Mouse (Mus musculus): ENCODE results near the gene Ace. TPM values are rescaled to one million over a fixed set of nuclear protein-coding genes. Genes with fewer than 3 reads are reported as not detected.

The Ace gene
- polyA plus RNA-seq, 1 experiment = 892 TPM

DNA sequence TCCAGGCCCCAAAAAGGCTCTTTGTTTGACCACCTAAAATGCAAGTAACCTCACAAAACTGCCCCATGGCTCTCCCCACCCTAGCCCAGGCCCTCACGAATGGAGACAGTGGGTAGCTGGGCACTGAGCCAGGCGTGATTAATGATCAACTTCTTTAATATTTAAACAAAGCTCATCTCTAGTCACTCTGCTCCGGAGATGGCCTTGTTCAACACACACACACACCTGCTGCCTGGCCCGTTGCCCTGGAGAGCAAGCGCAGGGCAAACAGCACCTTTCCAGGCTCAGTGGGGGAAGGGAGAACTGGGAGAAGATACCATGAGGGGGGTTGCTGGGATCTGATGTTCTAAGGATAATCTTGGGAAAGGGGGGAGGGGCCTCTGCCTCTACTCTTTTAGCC, 38.2 kb downstream of the Ace start:
- 19% methylated on average over 5 of the region's 5 CpGs for WGBS
- no peak overlapping the region for H3K27ac ChIP-seq (ENCODE audit: insufficient read depth, low read depth, low read length)

DNA sequence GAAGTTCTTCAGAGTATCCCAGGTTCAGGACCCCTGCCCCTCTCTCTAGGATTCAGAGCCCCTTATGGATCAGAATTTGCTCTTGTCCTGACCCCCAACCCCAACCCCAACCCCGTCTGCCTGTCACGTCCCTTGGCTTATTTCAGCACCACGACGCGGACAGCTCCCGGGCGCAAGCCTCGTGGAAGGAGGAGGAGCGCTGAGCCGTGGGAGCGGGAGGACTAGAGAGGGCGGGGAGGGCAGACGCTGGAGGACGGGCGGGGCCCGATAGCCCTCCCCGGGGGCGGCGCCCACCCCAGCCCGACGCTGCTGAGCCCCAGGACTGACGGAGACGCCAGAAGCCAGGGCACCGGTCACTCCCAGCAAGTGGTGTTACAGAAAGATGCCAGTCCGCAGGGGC, 40.1 kb downstream of the Ace start, which contains the start of gene Kcnh6:
Kcnh6 (plus strand) TSS at position 304 of the 400 bp plus-strand sequence.
- Histone ChIP-seq H3K36me3 (ENCODE audit: control insufficient read depth, insufficient read depth, low read length) (no peaks in the 10 kb centered on the region), H3K4me1 (ENCODE audit: control insufficient read depth, insufficient read depth, insufficient read length, low read length) (peaks cover 10% of the 10 kb centered on the region), H3K27me3 (ENCODE audit: control insufficient read depth, insufficient read depth, low read length) (no peaks in the 10 kb centered on the region), H3K4me3 (ENCODE audit: low read depth, low read length) (peak within 1 kb of the TSS; percentile 36; the same call in 1 of the 2 replicates), H3K27ac (ENCODE audit: insufficient read depth, low read depth, low read length) (no peak within 1 kb of the TSS)
- WGBS = under 1% methylated on average over 25 of the region's 25 CpGs
- TF ChIP-seq CTCF (IDR thresholded peaks at IDR 0.05; ENCODE audit: extremely low read depth, insufficient read length, insufficient replicate concordance, low read depth, low read length) (no peak), POLR2A (IDR thresholded peaks at IDR 0.05; ENCODE audit: low read depth, low read length) (no peak)

More for the DNA sequence above, 38.2 kb downstream of the Ace start:
- Histone ChIP-seq H3K27me3 (ENCODE audit: control insufficient read depth, insufficient read depth, low read length) (no peaks in the 10 kb centered on the region), H3K4me1 (ENCODE audit: control insufficient read depth, insufficient read depth, insufficient read length, low read length) (peaks cover 10% of the 10 kb centered on the region), H3K36me3 (ENCODE audit: control insufficient read depth, insufficient read depth, low read length) (no peaks in the 10 kb centered on the region), H3K4me3 (ENCODE audit: low read depth, low read length) (no peak overlapping the region)
- TF ChIP-seq CTCF (IDR thresholded peaks at IDR 0.05; ENCODE audit: extremely low read depth, insufficient read length, insufficient replicate concordance, low read depth, low read length) = no peak
- TF ChIP-seq POLR2A (IDR thresholded peaks at IDR 0.05; ENCODE audit: low read depth, low read length) = no peak

DNA sequence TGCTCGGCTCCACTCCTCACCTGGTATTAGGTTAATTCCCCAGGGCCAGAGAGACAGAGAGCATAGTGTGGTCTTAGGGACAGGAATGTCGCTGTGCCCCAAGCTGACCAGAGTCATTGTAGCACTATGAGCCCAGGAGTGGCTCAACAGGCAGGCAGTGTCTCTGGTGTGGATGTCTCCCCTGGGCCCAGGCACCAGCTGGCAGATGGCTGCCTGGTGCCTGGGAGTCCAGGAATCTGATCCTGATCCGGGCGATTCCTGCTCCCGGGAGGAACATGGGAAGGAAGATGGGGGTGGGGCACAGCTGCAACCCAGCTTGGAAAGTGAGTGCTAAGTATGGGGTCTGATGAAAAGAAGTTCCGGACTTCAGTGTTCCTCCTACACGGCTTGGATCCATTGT, 45.0 kb downstream of the Ace start:
- no peak overlapping the region for H3K4me3 ChIP-seq (ENCODE audit: low read depth, low read length)
- no peak for TF ChIP-seq POLR2A (IDR thresholded peaks at IDR 0.05; ENCODE audit: low read depth, low read length)
- no peak for TF ChIP-seq CTCF (IDR thresholded peaks at IDR 0.05; ENCODE audit: extremely low read depth, insufficient read length, insufficient replicate concordance, low read depth, low read length)
- H3K27me3 ChIP-seq (ENCODE audit: control insufficient read depth, insufficient read depth, low read length) = no peaks in the 10 kb centered on the region
- H3K36me3 ChIP-seq (ENCODE audit: control insufficient read depth, insufficient read depth, low read length) = no peaks in the 10 kb centered on the region
- H3K4me1 ChIP-seq (ENCODE audit: control insufficient read depth, insufficient read depth, insufficient read length, low read length) = peaks cover 2% of the 10 kb centered on the region; the same call in 1 of the 2 replicates
- 51% methylated on average over 7 of the region's 7 CpGs for WGBS
- H3K27ac ChIP-seq (ENCODE audit: insufficient read depth, low read depth, low read length) = no peak overlapping the region

DNA sequence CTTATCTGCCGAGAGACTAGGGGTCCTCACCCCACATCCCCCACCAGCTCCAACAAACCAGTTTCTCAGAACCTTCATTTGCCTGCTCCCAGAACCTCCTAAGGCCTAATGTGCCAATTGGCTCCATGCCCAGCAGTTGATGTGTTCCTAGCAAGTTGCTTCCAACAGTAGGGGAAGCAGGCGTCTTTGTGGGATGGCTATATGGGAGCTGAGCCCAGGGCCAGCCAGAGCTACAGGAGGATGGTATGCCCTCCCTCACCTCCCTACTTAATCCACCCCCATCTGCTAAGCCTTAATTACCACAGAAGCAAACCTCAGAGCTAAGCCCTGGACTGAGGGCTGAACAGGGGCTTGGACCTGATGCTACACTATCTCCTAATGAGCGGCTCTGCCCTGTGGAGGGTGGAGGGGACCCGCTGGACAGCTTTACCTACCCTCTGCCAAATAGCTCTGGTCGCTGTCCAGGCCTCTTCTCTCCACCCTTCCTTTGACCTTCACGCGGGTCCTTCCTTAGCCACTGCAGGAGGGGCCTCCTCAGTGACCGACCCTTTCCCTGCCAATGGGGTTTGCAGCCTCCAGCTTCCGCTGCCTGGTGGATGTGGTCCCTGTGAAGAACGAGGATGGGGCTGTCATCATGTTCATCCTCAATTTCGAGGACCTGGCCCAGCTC, 45.9 kb downstream of the Ace start:
- 52% methylated on average over 11 of the region's 11 CpGs for WGBS
- no peak for TF ChIP-seq CTCF (IDR thresholded peaks at IDR 0.05; ENCODE audit: extremely low read depth, insufficient read length, insufficient replicate concordance, low read depth, low read length)
- no peak for TF ChIP-seq POLR2A (IDR thresholded peaks at IDR 0.05; ENCODE audit: low read depth, low read length)
- Histone ChIP-seq H3K4me1 (ENCODE audit: control insufficient read depth, insufficient read depth, insufficient read length, low read length) (no peaks in the 10 kb centered on the region), H3K27me3 (ENCODE audit: control insufficient read depth, insufficient read depth, low read length) (no peaks in the 10 kb centered on the region), H3K27ac (ENCODE audit: insufficient read depth, low read depth, low read length) (no peak overlapping the region), H3K36me3 (ENCODE audit: control insufficient read depth, insufficient read depth, low read length) (no peaks in the 10 kb centered on the region), H3K4me3 (ENCODE audit: low read depth, low read length) (no peak overlapping the region)

DNA sequence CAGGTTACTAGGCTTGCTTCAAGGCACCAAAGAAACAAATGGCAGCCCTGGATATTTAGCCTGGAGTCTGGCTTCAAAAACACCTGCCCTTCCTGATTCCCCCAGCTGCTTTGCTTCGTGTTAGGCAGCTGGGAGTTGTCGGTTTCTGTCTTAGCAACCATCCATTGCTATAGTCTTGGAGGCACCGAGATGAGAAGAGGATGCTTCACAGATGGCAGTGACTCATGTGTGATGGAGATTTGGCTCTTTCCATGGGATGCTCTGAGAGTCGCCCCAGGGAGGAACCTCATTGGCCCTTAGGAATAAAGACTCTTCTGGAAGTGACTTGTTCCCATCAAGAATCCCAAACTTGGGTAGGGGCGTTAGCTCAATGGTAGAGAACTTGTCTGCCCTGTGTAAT, 48.7 kb downstream of the Ace start:
- Histone ChIP-seq H3K4me3 (ENCODE audit: low read depth, low read length) (no peak overlapping the region), H3K4me1 (ENCODE audit: control insufficient read depth, insufficient read depth, insufficient read length, low read length) (peaks cover 6% of the 10 kb centered on the region), H3K36me3 (ENCODE audit: control insufficient read depth, insufficient read depth, low read length) (no peaks in the 10 kb centered on the region), H3K27me3 (ENCODE audit: control insufficient read depth, insufficient read depth, low read length) (peaks cover 8% of the 10 kb centered on the region), H3K27ac (ENCODE audit: insufficient read depth, low read depth, low read length) (no peak overlapping the region)
- 65% methylated on average over 5 of the region's 5 CpGs for WGBS
- no peak for TF ChIP-seq POLR2A (IDR thresholded peaks at IDR 0.05; ENCODE audit: low read depth, low read length)
- TF ChIP-seq CTCF (IDR thresholded peaks at IDR 0.05; ENCODE audit: extremely low read depth, insufficient read length, insufficient replicate concordance, low read depth, low read length) = no peak

DNA sequence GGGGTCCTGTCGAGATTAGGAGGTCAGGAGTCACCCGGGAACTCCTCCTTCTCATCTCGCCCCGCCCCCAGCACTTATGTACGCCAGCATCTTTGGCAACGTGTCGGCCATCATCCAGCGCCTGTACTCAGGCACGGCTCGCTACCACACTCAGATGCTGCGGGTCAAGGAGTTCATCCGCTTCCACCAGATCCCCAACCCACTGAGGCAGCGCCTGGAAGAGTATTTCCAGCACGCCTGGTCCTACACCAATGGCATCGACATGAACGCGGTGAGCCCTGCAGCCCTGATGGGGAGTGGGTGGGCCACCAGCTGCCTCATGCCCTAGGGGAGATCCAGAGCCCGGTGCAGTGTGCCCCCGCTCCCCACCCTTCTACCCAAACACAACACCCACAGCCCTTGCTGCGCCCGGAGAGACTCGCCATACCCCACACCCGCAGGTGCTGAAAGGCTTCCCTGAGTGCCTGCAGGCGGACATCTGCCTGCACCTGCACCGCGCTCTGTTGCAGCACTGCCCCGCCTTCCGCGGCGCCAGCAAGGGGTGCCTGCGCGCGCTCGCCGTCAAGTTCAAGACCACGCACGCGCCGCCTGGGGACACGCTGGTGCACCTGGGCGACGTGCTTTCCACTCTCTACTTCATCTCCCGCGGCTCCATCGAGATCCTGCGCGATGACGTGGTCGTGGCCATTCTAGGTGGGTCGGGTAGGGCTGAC, 52.5 kb downstream of the Ace start:
- 1% methylated on average over 50 of the region's 50 CpGs for WGBS

DNA sequence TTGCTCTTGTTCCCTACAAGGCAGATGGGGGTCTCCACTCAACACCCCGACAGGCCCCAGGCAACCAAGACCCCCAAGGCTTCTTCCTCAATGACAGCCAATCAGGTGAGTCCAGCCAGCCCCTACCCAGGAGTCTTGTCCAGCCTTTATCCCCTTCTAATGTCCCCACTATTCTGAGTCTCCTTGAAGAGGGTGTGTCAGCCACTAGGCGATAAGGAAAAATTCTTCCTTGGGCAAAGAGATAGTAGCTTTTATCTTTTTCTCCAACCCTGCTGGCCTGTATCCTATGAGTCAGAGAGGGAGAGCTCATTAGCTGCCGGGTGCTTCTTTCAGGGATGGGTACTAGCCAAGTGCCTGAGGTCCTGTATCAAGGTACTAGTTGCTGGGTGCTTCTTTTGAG, 58.0 kb downstream of the Ace start:
- TF ChIP-seq POLR2A (IDR thresholded peaks at IDR 0.05; ENCODE audit: low read depth, low read length) = no peak
- TF ChIP-seq CTCF (IDR thresholded peaks at IDR 0.05; ENCODE audit: extremely low read depth, insufficient read length, insufficient replicate concordance, low read depth, low read length) = no peak
- Histone ChIP-seq H3K27ac (ENCODE audit: insufficient read depth, low read depth, low read length) (no peak overlapping the region), H3K27me3 (ENCODE audit: control insufficient read depth, insufficient read depth, low read length) (no peaks in the 10 kb centered on the region; the same call in 1 of the 2 replicates), H3K4me3 (ENCODE audit: low read depth, low read length) (no peak overlapping the region), H3K36me3 (ENCODE audit: control insufficient read depth, insufficient read depth, low read length) (no peaks in the 10 kb centered on the region), H3K4me1 (ENCODE audit: control insufficient read depth, insufficient read depth, insufficient read length, low read length) (peaks cover 4% of the 10 kb centered on the region; the same call in 1 of the 2 replicates)
- WGBS = 36% methylated on average over 3 of the region's 3 CpGs

More for the DNA sequence above, 52.5 kb downstream of the Ace start:
- Histone ChIP-seq H3K36me3 (ENCODE audit: control insufficient read depth, insufficient read depth, low read length) (no peaks in the 10 kb centered on the region), H3K27me3 (ENCODE audit: control insufficient read depth, insufficient read depth, low read length) (peaks cover 8% of the 10 kb centered on the region), H3K4me3 (ENCODE audit: low read depth, low read length) (peak overlapping the region; percentile 27), H3K4me1 (ENCODE audit: control insufficient read depth, insufficient read depth, insufficient read length, low read length) (peaks cover 6% of the 10 kb centered on the region), H3K27ac (ENCODE audit: insufficient read depth, low read depth, low read length) (no peak overlapping the region)
- no peak for TF ChIP-seq CTCF (IDR thresholded peaks at IDR 0.05; ENCODE audit: extremely low read depth, insufficient read length, insufficient replicate concordance, low read depth, low read length)
- no peak for TF ChIP-seq POLR2A (IDR thresholded peaks at IDR 0.05; ENCODE audit: low read depth, low read length)
